Mouse (Mus musculus) naive thymus-derived CD4-positive, alpha-beta T cell, adult 2 months (primary cell): ENCODE data around the gene Cnot3.
"Not testable (repeated sequence)": the region's sequence is repeated elsewhere in the genome, so short reads cannot be mapped to it uniquely, and the experiment has no call there.

Source experiments
- DNase-seq: peaks from one replicate; pipeline ENCODE4 v3.0.0-alpha.2; 2011; ENCODE audit warnings: low read depth

Gene Cnot3

GRCm38 (mm10) chr7:3644672-3645487 is at the start of gene Cnot3:
Cnot3 (plus strand) TSS chr7:3645268.
- peak; percentile 100 for DNase-seq

GRCm38 (mm10) chr7:3597755-3598154 is 47.3 kb upstream of the Cnot3 start:
- not testable (repeated sequence) for DNase-seq

GRCm38 (mm10) chr7:3601119-3601518 is 43.9 kb upstream of the Cnot3 start:
- peak; percentile 86 for DNase-seq

GRCm38 (mm10) chr7:3606798-3607197 is 38.3 kb upstream of the Cnot3 start:
- peak; percentile 55 for DNase-seq

- DNase-seq: no peak
Observed at GRCm38 (mm10) chr7:3607391-3607790, 37.7 kb upstream of the Cnot3 start.

- no peak for DNase-seq
Observed at GRCm38 (mm10) chr7:3608668-3609067, 36.4 kb upstream of the Cnot3 start.

GRCm38 (mm10) chr7:3609082-3609481 is 36.0 kb upstream of the Cnot3 start:
- DNase-seq: no peak

- no peak for DNase-seq
Observed at GRCm38 (mm10) chr7:3610437-3610836, 34.6 kb upstream of the Cnot3 start.

GRCm38 (mm10) chr7:3611006-3611405 is 34.1 kb upstream of the Cnot3 start:
- DNase-seq: no peak

- no peak for DNase-seq
Observed at GRCm38 (mm10) chr7:3614021-3614420, 31.0 kb upstream of the Cnot3 start.

GRCm38 (mm10) chr7:3616057-3616388 is 29.0 kb upstream of the Cnot3 start, which contains the start of gene Oscar:
Oscar (minus strand) TSS chr7:3616157.
- DNase-seq: no peak

- DNase-seq: no peak
Observed at GRCm38 (mm10) chr7:3616389-3617241, 28.5 kb upstream of the Cnot3 start.

GRCm38 (mm10) chr7:3617242-3617995 is 27.6 kb upstream of the Cnot3 start, which contains the start of gene Ndufa3:
Ndufa3 (plus strand) TSS chr7:3617373.
- peak; percentile 95 for DNase-seq

- DNase-seq: no peak
Observed at GRCm38 (mm10) chr7:3629030-3629429, 16.0 kb upstream of the Cnot3 start.

GRCm38 (mm10) chr7:3629543-3630477 is 15.3 kb upstream of the Cnot3 start, which contains the start of the genes Tfpt and Prpf31:
Tfpt (minus strand) TSS chr7:3629929.
Prpf31 (plus strand) TSS chr7:3629985.
- peak; percentile 93 for DNase-seq

GRCm38 (mm10) chr7:3630478-3630815 is 14.6 kb upstream of the Cnot3 start:
- no peak for DNase-seq

- no peak for DNase-seq
Observed at GRCm38 (mm10) chr7:3643412-3643811, 1.7 kb upstream of the Cnot3 start.

GRCm38 (mm10) chr7:3643843-3644242 is 1.2 kb upstream of the Cnot3 start:
- DNase-seq: no peak

GRCm38 (mm10) chr7:3644348-3644671 is 758 bp upstream of the Cnot3 start:
- DNase-seq: no peak

GRCm38 (mm10) chr7:3645488-3646025 is 489 bp downstream of the Cnot3 start:
- no peak for DNase-seq

GRCm38 (mm10) chr7:3646188-3646587 is 1.1 kb downstream of the Cnot3 start:
- peak; percentile 41 for DNase-seq
